Mouse (Mus musculus) bone marrow, adult 2 months (tissue): ENCODE data around the gene Dgkb.

Source experiments
- CTCF ChIP-seq: fragments of 200-500 bp; IDR thresholded peaks from 2 replicates; pipeline ENCODE4 v1.5.1; 2011; ENCODE audit warnings: low read length, control low read depth; ENCODE audit not compliant: control insufficient read depth, insufficient read depth
- POLR2A ChIP-seq: fragments of 200-500 bp; IDR thresholded peaks from 2 replicates; pipeline ENCODE4 v1.6.1; 2011; ENCODE audit warnings: low read depth, mild to moderate bottlenecking, control low read depth, low read length, borderline replicate concordance; ENCODE audit not compliant: control insufficient read depth

GRCm38 (mm10) chr12:37891336-37891735 lies 73.8 kb downstream of the Dgkb start:
- TF ChIP-seq POLR2A (no peak), CTCF (no peak)
